Mouse (Mus musculus) CH12.LX (cell line): ENCODE results near the gene H2-Eb1. TPM values are rescaled to one million over a fixed set of nuclear protein-coding genes. Genes with fewer than 3 reads are reported as not detected.

Experiments used
- DNase-seq: peaks from one replicate; pipeline ENCODE4 v3.0.0-alpha.2; 2013; ENCODE audit errors: extremely low read depth
- H3K27ac ChIP-seq: 2 replicates; pipeline ENCODE4 v1.5.1; 2012; ENCODE audit warnings: low read depth, mild to moderate bottlenecking, control low read depth, moderate library complexity; ENCODE audit not compliant: insufficient read depth
- H3K27me3 ChIP-seq: replicated peaks from 2 replicates; pipeline ENCODE3; 2012; ENCODE audit warnings: inconsistent platforms
- H3K36me3 ChIP-seq, 2 experiments: replicated peaks in 1 of 2; 2 replicates each; pipeline versions ENCODE3 to v1.6.1; 2012; ENCODE audit warnings: inconsistent platforms in 1 of 2, low read length in 1 of 2, mild to moderate bottlenecking in 1 of 2, mixed read lengths in 1 of 2, moderate library complexity in 1 of 2; ENCODE audit not compliant: control insufficient read depth in 1 of 2, insufficient read depth in 1 of 2
- H3K4me1 ChIP-seq, 2 experiments: 2 replicates each; pipeline ENCODE4 v1.6.1; 2012; ENCODE audit warnings: inconsistent platforms in 1 of 2, moderate library complexity in 1 of 2; ENCODE audit not compliant: insufficient read depth in 2 of 2, control insufficient read depth in 1 of 2
- H3K4me2 ChIP-seq: 2 replicates; pipeline ENCODE4 v1.6.1; 2012; ENCODE audit warnings: low read depth, mild to moderate bottlenecking, control low read depth; ENCODE audit not compliant: poor library complexity, insufficient read depth, severe bottlenecking
- H3K4me3 ChIP-seq, 3 experiments: fragments of 150-350 bp in 1 of 3; sonication (generic) in 1 of 3; replicated peaks in 1 of 3; 2 replicates each; pipeline versions ENCODE3 to v1.5.1; 2011 to 2012; ENCODE audit warnings: low read depth in 2 of 3, low read length in 2 of 3, mild to moderate bottlenecking in 2 of 3, moderate library complexity in 2 of 3, control low read depth in 1 of 3, improper control_type of control experiment in 1 of 3, inconsistent platforms in 1 of 3, mixed read lengths in 1 of 3; ENCODE audit not compliant: poor library complexity in 1 of 3
- H3K79me2 ChIP-seq: replicated peaks from 2 replicates; pipeline ENCODE4 v1.6.1; 2012; ENCODE audit warnings: mild to moderate bottlenecking, moderate library complexity; ENCODE audit not compliant: control insufficient read depth, poor library complexity, insufficient read depth, severe bottlenecking; ENCODE audit errors: extremely low read depth
- H3K9ac ChIP-seq: 2 replicates; pipeline ENCODE4 v1.6.1; 2012; ENCODE audit warnings: low read depth, mild to moderate bottlenecking, control low read depth, moderate library complexity; ENCODE audit not compliant: insufficient read depth
- H3K9me3 ChIP-seq: replicated peaks from 2 replicates; pipeline ENCODE3; 2012; ENCODE audit warnings: low read length, inconsistent platforms, mixed read lengths
- BHLHE40 ChIP-seq: IDR thresholded peaks from 2 replicates; pipeline ENCODE4 v1.6.1; 2011; ENCODE audit warnings: mild to moderate bottlenecking, low read depth, low read length, improper control_type of control experiment
- CHD1 ChIP-seq: IDR thresholded peaks from 2 replicates; pipeline ENCODE4 v1.6.1; 2012; ENCODE audit warnings: low read depth, low read length, improper control_type of control experiment, inconsistent platforms
- CHD2 ChIP-seq: IDR thresholded peaks from 2 replicates; pipeline ENCODE4 v1.6.1; 2011; ENCODE audit warnings: low read length, improper control_type of control experiment
- CTCF ChIP-seq, 2 experiments: IDR thresholded peaks in 1 of 2; conservative IDR thresholded peaks in 1 of 2; 2 replicates each; pipeline ENCODE4 v1.5.1; 2011 to 2012; ENCODE audit warnings: low read depth in 2 of 2, low read length in 2 of 2, improper control_type of control experiment in 1 of 2, inconsistent platforms in 1 of 2, mild to moderate bottlenecking in 1 of 2, moderate library complexity in 1 of 2
- E2F4 ChIP-seq: IDR thresholded peaks from 2 replicates; pipeline ENCODE4 v1.6.1; 2011; ENCODE audit warnings: low read depth, low read length, improper control_type of control experiment; ENCODE audit not compliant: insufficient replicate concordance
- ELF1 ChIP-seq: IDR thresholded peaks from 2 replicates; pipeline ENCODE4 v1.6.1; 2014; ENCODE audit warnings: low read depth, mild to moderate bottlenecking, inconsistent platforms, low read length, improper control_type of control experiment
- EP300 ChIP-seq: IDR thresholded peaks from 2 replicates; pipeline ENCODE4 v1.6.1; 2011; ENCODE audit warnings: low read length, improper control_type of control experiment
- ETS1 ChIP-seq: conservative IDR thresholded peaks from 2 replicates; pipeline ENCODE4 v1.6.1; 2012; ENCODE audit warnings: low read depth, mild to moderate bottlenecking, inconsistent platforms, low read length, improper control_type of control experiment, moderate library complexity
- GABPA ChIP-seq: IDR thresholded peaks from 2 replicates; pipeline ENCODE4 v1.6.1; 2012; ENCODE audit warnings: low read depth, low read length, improper control_type of control experiment, inconsistent platforms; ENCODE audit not compliant: insufficient replicate concordance
- HCFC1 ChIP-seq: IDR thresholded peaks from 2 replicates; pipeline ENCODE4 v1.6.1; 2012; ENCODE audit warnings: low read depth, mild to moderate bottlenecking, inconsistent platforms, low read length, improper control_type of control experiment
- IRF4 ChIP-seq: IDR thresholded peaks from 2 replicates; pipeline ENCODE4 v1.6.1; 2014; ENCODE audit warnings: low read depth, mild to moderate bottlenecking, inconsistent platforms, low read length, improper control_type of control experiment
- JUN ChIP-seq: IDR thresholded peaks from 2 replicates; pipeline ENCODE4 v1.6.1; 2011; ENCODE audit warnings: low read depth, mild to moderate bottlenecking, low read length, improper control_type of control experiment, moderate library complexity; ENCODE audit not compliant: insufficient read depth
- JUND ChIP-seq: conservative IDR thresholded peaks from 2 replicates; pipeline ENCODE4 v1.6.1; 2011; ENCODE audit warnings: low read depth, low read length, improper control_type of control experiment
- KAT2A ChIP-seq: IDR thresholded peaks from 2 replicates; pipeline ENCODE4 v1.6.1; 2012; ENCODE audit warnings: low read length, improper control_type of control experiment, inconsistent platforms; ENCODE audit not compliant: insufficient replicate concordance
- MAFK ChIP-seq: IDR thresholded peaks from 2 replicates; pipeline ENCODE4 v1.6.1; 2011; ENCODE audit warnings: low read length, improper control_type of control experiment; ENCODE audit not compliant: insufficient replicate concordance
- MAX ChIP-seq: IDR thresholded peaks from 2 replicates; pipeline ENCODE4 v1.6.1; 2011; ENCODE audit warnings: low read length, improper control_type of control experiment
- MAZ ChIP-seq: IDR thresholded peaks from 2 replicates; pipeline ENCODE4 v1.6.1; 2012; ENCODE audit warnings: low read depth, mild to moderate bottlenecking, inconsistent platforms, low read length, improper control_type of control experiment, moderate library complexity
- MEF2A ChIP-seq: IDR thresholded peaks from 2 replicates; pipeline ENCODE4 v1.6.1; 2014; ENCODE audit warnings: low read depth, mild to moderate bottlenecking, inconsistent platforms, low read length, improper control_type of control experiment, borderline replicate concordance
- MXI1 ChIP-seq: IDR thresholded peaks from 2 replicates; pipeline ENCODE4 v1.6.1; 2011; ENCODE audit warnings: mild to moderate bottlenecking, low read depth, low read length, improper control_type of control experiment
- MYC ChIP-seq: IDR thresholded peaks from 2 replicates; pipeline ENCODE4 v1.6.1; 2011; ENCODE audit warnings: low read depth, mild to moderate bottlenecking, improper control_type of control experiment, low read length
- NELFE ChIP-seq: IDR thresholded peaks from 2 replicates; pipeline ENCODE4 v1.6.1; 2011; ENCODE audit warnings: low read depth, low read length, improper control_type of control experiment
- NRF1 ChIP-seq: IDR thresholded peaks from 2 replicates; pipeline ENCODE4 v1.6.1; 2014; ENCODE audit warnings: low read depth, mild to moderate bottlenecking, inconsistent platforms, low read length, improper control_type of control experiment, moderate library complexity
- POLR2A ChIP-seq: IDR thresholded peaks from 2 replicates; pipeline ENCODE4 v1.6.1; 2011; ENCODE audit warnings: low read depth, mild to moderate bottlenecking, improper control_type of control experiment, low read length
- POLR2AphosphoS2 ChIP-seq: IDR thresholded peaks from 2 replicates; pipeline ENCODE4 v1.6.1; 2011; ENCODE audit warnings: low read depth, low read length, improper control_type of control experiment
- RAD21 ChIP-seq: IDR thresholded peaks from 2 replicates; pipeline ENCODE4 v1.6.1; 2011; ENCODE audit warnings: low read depth, mild to moderate bottlenecking, low read length, improper control_type of control experiment, moderate library complexity
- RCOR1 ChIP-seq: conservative IDR thresholded peaks from 2 replicates; pipeline ENCODE4 v1.6.1; 2012; ENCODE audit warnings: low read depth, mild to moderate bottlenecking, inconsistent platforms, low read length, improper control_type of control experiment
- SIN3A ChIP-seq: IDR thresholded peaks from 2 replicates; pipeline ENCODE4 v1.6.1; 2012; ENCODE audit warnings: low read length, improper control_type of control experiment, inconsistent platforms
- SMC3 ChIP-seq: IDR thresholded peaks from 2 replicates; pipeline ENCODE4 v1.6.1; 2011; ENCODE audit warnings: low read depth, low read length, improper control_type of control experiment
- TBP ChIP-seq: conservative IDR thresholded peaks from 2 replicates; pipeline ENCODE4 v1.6.1; 2011; ENCODE audit warnings: low read depth, low read length, improper control_type of control experiment
- TCF12 ChIP-seq: IDR thresholded peaks from 2 replicates; pipeline ENCODE4 v1.6.1; 2014; ENCODE audit warnings: low read depth, mild to moderate bottlenecking, inconsistent platforms, low read length, improper control_type of control experiment
- UBTF ChIP-seq: IDR thresholded peaks from 2 replicates; pipeline ENCODE4 v1.6.1; 2012; ENCODE audit warnings: low read depth, mild to moderate bottlenecking, inconsistent platforms, low read length, improper control_type of control experiment, moderate library complexity
- USF1 ChIP-seq: IDR thresholded peaks from 2 replicates; pipeline ENCODE4 v1.6.1; 2014; ENCODE audit warnings: low read depth, mild to moderate bottlenecking, inconsistent platforms, low read length, improper control_type of control experiment
- USF2 ChIP-seq: conservative IDR thresholded peaks from 2 replicates; pipeline ENCODE4 v1.6.1; 2011; ENCODE audit warnings: low read depth, low read length, improper control_type of control experiment
- ZC3H11A ChIP-seq: IDR thresholded peaks from 2 replicates; pipeline ENCODE4 v1.6.1; 2012; ENCODE audit warnings: low read depth, mild to moderate bottlenecking, inconsistent platforms, low read length, improper control_type of control experiment
- ZKSCAN1 ChIP-seq: IDR thresholded peaks from 2 replicates; pipeline ENCODE4 v1.6.1; 2012; ENCODE audit warnings: low read depth, inconsistent platforms, low read length, improper control_type of control experiment, borderline replicate concordance
- ZMIZ1 ChIP-seq: IDR thresholded peaks from 2 replicates; pipeline ENCODE4 v1.6.1; 2012; ENCODE audit warnings: low read depth, mild to moderate bottlenecking, inconsistent platforms, low read length, improper control_type of control experiment
- ZNF384 ChIP-seq: IDR thresholded peaks from 2 replicates; pipeline ENCODE4 v1.6.1; 2012; ENCODE audit warnings: low read depth, low read length, improper control_type of control experiment, inconsistent platforms
- dilution Hi-C: fragments of 300-500 bp; cut with MboI; formaldehyde crosslinking; loops from 2 replicates; pipeline ENCODE4 v1.14.3; 2020; ENCODE audit warnings: low sequenced_read_pairs; ENCODE audit not compliant: extremely low pct_unique_long_range_greater_than_20kb, extremely low pct_ligation_motif_present
- in situ Hi-C: fragments of 300-500 bp; cut with MboI; formaldehyde crosslinking; loops from 3 replicates; pipeline ENCODE4 v1.14.3; 2019; ENCODE audit warnings: low sequenced_read_pairs, low pct_ligation_motif_present, low pct_unique_long_range_greater_than_20kb, mixed read lengths
- polyA plus RNA-seq: library from polyadenylated mRNA; unstranded; fragments of >175 nt; gene quantifications from 2 replicates; pipeline ENCODE4 v1.2.1, GENCODE M21; 2012; ENCODE audit warnings: low read depth; ENCODE audit not compliant: insufficient read length
- total RNA-seq, 2 experiments: library from RNA; depleted of rRNA; stranded (reverse); fragments of 300-350 nt in 1 of 2; fragments of >200 nt in 1 of 2; gene quantifications; 2 replicates each; pipeline ENCODE4 v1.2.3; 2012 to 2014

Gene H2-Eb1
- total and polyA plus RNA-seq, 3 experiments, result 511 to 898 (median 629) TPM

GRCm38 (mm10) chr17:34257594-34258375 lies 47.9 kb upstream of the H2-Eb1 start, which contains the start of gene H2-Ab1:
Gene H2-Ab1 (plus strand): TSS chr17:34257689.
- dilution Hi-C loops, result no loop called here
- TF ChIP-seq CHD1 (no peak), EP300 (peak; percentile 66), MAX (peak; percentile 42; the same call in 1 of the 2 replicates), NELFE (no peak), MYC (peak; percentile 51; the same call in 1 of the 2 replicates), JUN (no peak), ELF1 (no peak), RCOR1 (no peak), TBP (peak; percentile 74; the same call in 1 of the 2 replicates), CTCF (conservative IDR thresholded peaks at IDR 0.05 in 1 of 2, IDR thresholded peaks at IDR 0.05 in 1 of 2; ENCODE audit: low read depth in 2 of 2, low read length in 2 of 2) (no peak), POLR2AphosphoS2 (no peak), SIN3A (no peak), MXI1 (no peak; the same call in 1 of the 2 replicates), E2F4 (no peak), ZMIZ1 (no peak), JUND (no peak), ZNF384 (no peak), KAT2A (no peak), MAZ (no peak), CHD2 (peak; percentile 99), MEF2A (no peak), IRF4 (peak; percentile 15; the same call in 1 of the 2 replicates), POLR2A (peak; percentile 44), MAFK (no peak), USF1 (no peak), ETS1 (peak; percentile 72), ZKSCAN1 (no peak), GABPA (no peak), SMC3 (no peak), ZC3H11A (no peak), USF2 (no peak), NRF1 (peak; percentile 82), HCFC1 (no peak), RAD21 (no peak), BHLHE40 (peak; percentile 60; the same call in 1 of the 2 replicates), UBTF (no peak), TCF12 (0 out of 2 replicates have a peak, but pooled peaks have one; percentile 38)

More at GRCm38 (mm10) chr17:34257594-34258375, 47.9 kb upstream of the H2-Eb1 start, which contains the start of gene H2-Ab1:
- Histone ChIP-seq H3K4me2 (peak within 1 kb of the TSS; percentile 37), H3K79me2 (no peaks in the 10 kb centered on the region), H3K9me3 (peaks cover 3% of the 10 kb centered on the region), H3K4me1 (peaks cover 10 to 69% of the 10 kb centered on the region in 2 experiments), H3K4me3 (peak within 1 kb of the TSS in 1 of 3 experiments; percentile 7), H3K27me3 (no peaks in the 10 kb centered on the region), H3K9ac (no peak within 1 kb of the TSS), H3K27ac (peak within 1 kb of the TSS; percentile 51), H3K36me3 (peaks cover 0 to 6% of the 10 kb centered on the region in 2 experiments)
- in situ Hi-C loops, result no loop called here
- DNase-seq, result peak; percentile 98
